Mouse (Mus musculus): Measurements from ENCODE around the gene Atoh8. TPM values are rescaled to one million over a fixed set of nuclear protein-coding genes. Genes with fewer than 3 reads are reported as not detected.

Atoh8 gene
- polyA plus RNA-seq, 2 experiments = 0.48 to 0.53 TPM

- Histone ChIP-seq H3K4me3 (ENCODE audit: insufficient read depth in 1 of 2, low read depth in 2 of 2, low read length in 2 of 2) (no peak overlapping the region), H3K27me3 (ENCODE audit: control insufficient read depth, insufficient read depth, low read length) (no peaks in the 10 kb centered on the region), H3K9ac (replicated peaks) (no peak overlapping the region), H3K36me3 (replicated peaks; ENCODE audit: control insufficient read depth, insufficient read depth, low read depth) (no peaks in the 10 kb centered on the region), H3K27ac (no peak overlapping the region), H3K4me1 (replicated peaks; ENCODE audit: control insufficient read depth in 2 of 2, insufficient read depth in 2 of 2, low read length in 1 of 2) (no peaks in the 10 kb centered on the region; a peak in 1 of 4 replicates), H3K4me2 (ENCODE audit: low read depth) (no peak overlapping the region), H3K9me3 (ENCODE audit: control insufficient read depth, low read length) (no peaks in the 10 kb centered on the region)
- ATAC-seq (ENCODE audit: insufficient read depth) (no peak), DNase-seq (ENCODE audit: low read depth in 3 of 3, low spot score in 3 of 3) (no peak)
- 65% methylated on average over 15 of the region's 15 CpGs for WGBS (ENCODE audit: insufficient replicate concordance)
- TF ChIP-seq EP300 (IDR thresholded peaks at IDR 0.05; ENCODE audit: low read depth) = no peak
These were observed 13.0 kb upstream of the Atoh8 start for GRCm38 (mm10) chr6:72248150-72248914.

- DNase-seq (ENCODE audit: low read depth in 3 of 3, low spot score in 3 of 3) (no peak), ATAC-seq (ENCODE audit: insufficient read depth) (no peak)
- no peaks in the 10 kb centered on the region; a peak in 1 of 4 replicates for H3K4me1 ChIP-seq (replicated peaks; ENCODE audit: control insufficient read depth in 2 of 2, insufficient read depth in 2 of 2, low read length in 1 of 2)
- 34% methylated on average over 6 of the region's 6 CpGs for WGBS (ENCODE audit: insufficient replicate concordance)
- no peak overlapping the region for H3K9ac ChIP-seq (replicated peaks)
- H3K4me3 ChIP-seq (ENCODE audit: insufficient read depth in 1 of 2, low read depth in 2 of 2, low read length in 2 of 2) = no peak overlapping the region
- H3K4me2 ChIP-seq (ENCODE audit: low read depth) = no peak overlapping the region
- no peak overlapping the region for H3K27ac ChIP-seq
- no peaks in the 10 kb centered on the region for H3K9me3 ChIP-seq (ENCODE audit: control insufficient read depth, low read length)
- no peaks in the 10 kb centered on the region for H3K36me3 ChIP-seq (replicated peaks; ENCODE audit: control insufficient read depth, insufficient read depth, low read depth)
- no peaks in the 10 kb centered on the region for H3K27me3 ChIP-seq (ENCODE audit: control insufficient read depth, insufficient read depth, low read length)
- TF ChIP-seq EP300 (IDR thresholded peaks at IDR 0.05; ENCODE audit: low read depth) = no peak
- no peak for TF ChIP-seq CTCF (IDR thresholded peaks at IDR 0.05; ENCODE audit: low read depth)
These were observed 10.9 kb upstream of the Atoh8 start for GRCm38 (mm10) chr6:72246303-72246702.

- no peak overlapping the region for H3K27ac ChIP-seq
- H3K9me3 ChIP-seq (ENCODE audit: control insufficient read depth, low read length) = no peaks in the 10 kb centered on the region
- ATAC-seq (ENCODE audit: insufficient read depth) (no peak), DNase-seq (ENCODE audit: low read depth in 3 of 3, low spot score in 3 of 3) (no peak)
- no peak overlapping the region for H3K4me3 ChIP-seq (ENCODE audit: insufficient read depth in 1 of 2, low read depth in 2 of 2, low read length in 2 of 2)
- no peak for TF ChIP-seq EP300 (IDR thresholded peaks at IDR 0.05; ENCODE audit: low read depth)
- TF ChIP-seq CTCF (IDR thresholded peaks at IDR 0.05; ENCODE audit: low read depth) = no peak
- H3K4me1 ChIP-seq (replicated peaks; ENCODE audit: control insufficient read depth in 2 of 2, insufficient read depth in 2 of 2, low read length in 1 of 2) = no peaks in the 10 kb centered on the region; a peak in 1 of 4 replicates
- H3K9ac ChIP-seq (replicated peaks) = no peak overlapping the region
- H3K36me3 ChIP-seq (replicated peaks; ENCODE audit: control insufficient read depth, insufficient read depth, low read depth) = no peaks in the 10 kb centered on the region
- H3K4me2 ChIP-seq (ENCODE audit: low read depth) = no peak overlapping the region
- H3K27me3 ChIP-seq (ENCODE audit: control insufficient read depth, insufficient read depth, low read length) = no peaks in the 10 kb centered on the region
- WGBS (ENCODE audit: insufficient replicate concordance) = 59% methylated on average over 20 of the region's 20 CpGs
These were observed 9.3 kb upstream of the Atoh8 start for GRCm38 (mm10) chr6:72244569-72245285.

DNA sequence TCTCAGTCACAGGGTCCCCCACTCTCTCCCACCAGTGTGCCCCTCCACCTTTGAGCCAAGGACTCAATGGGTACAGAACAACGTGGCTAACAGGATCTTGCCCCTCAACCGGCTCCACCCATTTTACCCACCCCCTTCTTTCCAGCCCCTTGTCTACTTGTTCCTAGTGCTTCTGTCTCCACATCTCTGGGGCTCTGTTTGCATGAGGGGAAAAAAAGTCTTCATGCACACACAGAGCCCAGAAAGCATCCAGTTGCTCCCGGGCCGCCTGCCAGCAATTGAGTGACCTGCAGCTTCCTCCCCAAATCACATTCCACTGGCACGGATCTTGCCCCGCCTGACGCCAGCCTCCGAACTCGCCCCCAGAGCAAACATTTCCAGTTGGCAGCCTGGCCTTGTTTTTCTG, 8.8 kb upstream of the Atoh8 start:
- Histone ChIP-seq H3K27me3 (ENCODE audit: control insufficient read depth, insufficient read depth, low read length) (peaks cover under 1% of the 10 kb centered on the region; the same call in 1 of the 2 replicates), H3K4me3 (ENCODE audit: insufficient read depth in 1 of 2, low read depth in 2 of 2, low read length in 2 of 2) (no peak overlapping the region), H3K27ac (no peak overlapping the region), H3K9me3 (ENCODE audit: control insufficient read depth, low read length) (no peaks in the 10 kb centered on the region), H3K4me2 (ENCODE audit: low read depth) (no peak overlapping the region), H3K9ac (replicated peaks) (no peak overlapping the region), H3K36me3 (replicated peaks; ENCODE audit: control insufficient read depth, insufficient read depth, low read depth) (no peaks in the 10 kb centered on the region), H3K4me1 (replicated peaks; ENCODE audit: control insufficient read depth in 2 of 2, insufficient read depth in 2 of 2, low read length in 1 of 2) (no peaks in the 10 kb centered on the region; a peak in 1 of 4 replicates)
- DNase-seq (ENCODE audit: low read depth in 3 of 3, low spot score in 3 of 3) (no peak), ATAC-seq (ENCODE audit: insufficient read depth) (no peak)
- WGBS (ENCODE audit: insufficient replicate concordance) = 46% methylated on average over 9 of the region's 9 CpGs
- TF ChIP-seq EP300 (IDR thresholded peaks at IDR 0.05; ENCODE audit: low read depth) (no peak), CTCF (IDR thresholded peaks at IDR 0.05; ENCODE audit: low read depth) (no peak)

All from liver, embryonic 14.5 days (tissue).